Mouse (Mus musculus): Measurements from ENCODE around the gene Fam155a. TPM values are rescaled to one million over a fixed set of nuclear protein-coding genes. Genes with fewer than 3 reads are reported as not detected.

The Fam155a gene
- total and polyA plus RNA-seq, 3 experiments: not detected

DNA sequence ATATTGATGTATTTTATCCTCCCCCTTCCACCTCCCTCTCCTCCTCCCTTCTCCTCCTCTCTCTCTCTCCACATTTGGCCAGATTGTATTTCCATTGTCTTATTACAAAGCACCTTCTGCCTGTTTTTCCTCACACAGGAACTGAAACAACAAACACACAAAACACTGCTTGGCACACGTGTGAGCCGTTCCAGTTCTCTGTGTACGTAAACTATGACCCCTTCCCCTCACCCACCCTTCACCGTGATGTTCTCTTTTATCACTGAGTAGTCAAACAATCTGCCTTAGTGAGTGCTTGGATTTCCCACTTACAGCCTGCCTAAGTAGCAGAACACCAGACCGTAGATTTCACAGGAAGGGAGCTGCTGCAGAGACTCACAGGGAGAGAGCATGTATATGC is 530.0 kb downstream of the Fam155a start:
- Histone ChIP-seq H3K4me3 (replicated peaks in 1 of 3; ENCODE audit: low read depth in 2 of 3, low read length in 2 of 3, poor library complexity in 1 of 3) (no peak overlapping the region), H3K27me3 (replicated peaks) (no peaks in the 10 kb centered on the region), H3K9ac (ENCODE audit: insufficient read depth, low read depth) (no peak overlapping the region), H3K4me1 (ENCODE audit: control insufficient read depth in 1 of 2, insufficient read depth in 2 of 2) (no peaks in the 10 kb centered on the region), H3K79me2 (replicated peaks; ENCODE audit: control insufficient read depth, extremely low read depth, insufficient read depth, poor library complexity, severe bottlenecking) (no peaks in the 10 kb centered on the region), H3K36me3 (replicated peaks in 1 of 2; ENCODE audit: control insufficient read depth in 1 of 2, insufficient read depth in 1 of 2, low read length in 1 of 2) (no peaks in the 10 kb centered on the region), H3K27ac (ENCODE audit: insufficient read depth, low read depth) (no peak overlapping the region), H3K9me3 (replicated peaks; ENCODE audit: low read length) (peaks cover 75% of the 10 kb centered on the region), H3K4me2 (ENCODE audit: insufficient read depth, low read depth, poor library complexity, severe bottlenecking) (no peak overlapping the region)
- TF ChIP-seq POLR2AphosphoS2 (IDR thresholded peaks at IDR 0.05; ENCODE audit: low read depth, low read length) (no peak), NELFE (IDR thresholded peaks at IDR 0.05; ENCODE audit: low read depth, low read length) (no peak), MAZ (IDR thresholded peaks at IDR 0.05; ENCODE audit: low read depth, low read length) (no peak), ELF1 (IDR thresholded peaks at IDR 0.05; ENCODE audit: low read depth, low read length) (no peak), BHLHE40 (IDR thresholded peaks at IDR 0.05; ENCODE audit: low read depth, low read length) (no peak), PAX5 (IDR thresholded peaks at IDR 0.05; ENCODE audit: low read length) (no peak), USF2 (conservative IDR thresholded peaks at IDR 0.05; ENCODE audit: low read depth, low read length) (no peak), MAX (IDR thresholded peaks at IDR 0.05; ENCODE audit: low read length) (no peak), JUND (conservative IDR thresholded peaks at IDR 0.05; ENCODE audit: low read depth, low read length) (no peak), RAD21 (IDR thresholded peaks at IDR 0.05; ENCODE audit: low read depth, low read length) (no peak), USF1 (IDR thresholded peaks at IDR 0.05; ENCODE audit: low read depth, low read length) (no peak), UBTF (IDR thresholded peaks at IDR 0.05; ENCODE audit: low read depth, low read length) (no peak)
- no peak for DNase-seq (ENCODE audit: extremely low read depth)
- dilution Hi-C loops (cut with MboI; ENCODE audit: extremely low pct_ligation_motif_present, extremely low pct_unique_long_range_greater_than_20kb, low sequenced_read_pairs): no loop called here
- in situ Hi-C loops (cut with MboI; ENCODE audit: low pct_ligation_motif_present, low pct_unique_long_range_greater_than_20kb, low sequenced_read_pairs): loop anchor here (25.0 kb wide), 1 partner anchor 696 kb away; no protein-coding TSS in a partner anchor

DNA sequence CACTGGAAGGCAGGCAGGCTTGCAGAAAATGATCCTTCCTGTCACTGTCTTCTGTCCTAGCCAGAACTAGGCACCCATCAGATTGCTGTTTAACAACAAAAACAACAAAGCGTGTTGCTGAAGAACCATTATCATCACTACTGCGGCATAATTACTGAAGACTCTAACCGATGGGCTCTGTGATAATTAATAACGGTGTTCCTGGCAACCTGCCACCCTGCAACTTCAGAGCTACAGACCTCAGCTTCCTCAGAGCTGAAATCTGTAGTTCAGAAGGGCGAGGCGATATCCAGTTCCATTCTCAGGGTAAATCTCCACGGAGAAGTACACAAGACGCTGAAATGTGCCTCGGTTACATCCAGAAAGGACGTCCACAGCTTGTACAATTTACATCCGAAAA is 531.2 kb downstream of the Fam155a start:
- no peaks in the 10 kb centered on the region for H3K27me3 ChIP-seq (replicated peaks)
- no peaks in the 10 kb centered on the region for H3K79me2 ChIP-seq (replicated peaks; ENCODE audit: control insufficient read depth, extremely low read depth, insufficient read depth, poor library complexity, severe bottlenecking)
- H3K4me3 ChIP-seq (replicated peaks in 1 of 3; ENCODE audit: low read depth in 2 of 3, low read length in 2 of 3, poor library complexity in 1 of 3): no peak overlapping the region
- no peak overlapping the region for H3K4me2 ChIP-seq (ENCODE audit: insufficient read depth, low read depth, poor library complexity, severe bottlenecking)
- no peak overlapping the region for H3K9ac ChIP-seq (ENCODE audit: insufficient read depth, low read depth)
- no peak overlapping the region for H3K27ac ChIP-seq (ENCODE audit: insufficient read depth, low read depth)
- H3K4me1 ChIP-seq (ENCODE audit: control insufficient read depth in 1 of 2, insufficient read depth in 2 of 2): no peaks in the 10 kb centered on the region
- no peak for DNase-seq (ENCODE audit: extremely low read depth)
- H3K9me3 ChIP-seq (replicated peaks; ENCODE audit: low read length): peaks cover 75% of the 10 kb centered on the region
- dilution Hi-C loops (cut with MboI; ENCODE audit: extremely low pct_ligation_motif_present, extremely low pct_unique_long_range_greater_than_20kb, low sequenced_read_pairs): no loop called here
- TF ChIP-seq JUND (conservative IDR thresholded peaks at IDR 0.05; ENCODE audit: low read depth, low read length): no peak
- no peak for TF ChIP-seq RCOR1 (conservative IDR thresholded peaks at IDR 0.05; ENCODE audit: low read depth, low read length)
- TF ChIP-seq CHD1 (IDR thresholded peaks at IDR 0.05; ENCODE audit: low read depth, low read length): no peak
- TF ChIP-seq MAZ (IDR thresholded peaks at IDR 0.05; ENCODE audit: low read depth, low read length): no peak
- no peak for TF ChIP-seq ETS1 (conservative IDR thresholded peaks at IDR 0.05; ENCODE audit: low read depth, low read length)
- no peak for TF ChIP-seq TCF12 (IDR thresholded peaks at IDR 0.05; ENCODE audit: low read depth, low read length)
- TF ChIP-seq GABPA (IDR thresholded peaks at IDR 0.05; ENCODE audit: insufficient replicate concordance, low read depth, low read length): no peak
- TF ChIP-seq MAX (IDR thresholded peaks at IDR 0.05; ENCODE audit: low read length): no peak
- TF ChIP-seq POLR2A (IDR thresholded peaks at IDR 0.05; ENCODE audit: low read depth, low read length): no peak
- TF ChIP-seq SMC3 (IDR thresholded peaks at IDR 0.05; ENCODE audit: low read depth, low read length): no peak
- no peak for TF ChIP-seq ZNF384 (IDR thresholded peaks at IDR 0.05; ENCODE audit: low read depth, low read length)
- TF ChIP-seq RAD21 (IDR thresholded peaks at IDR 0.05; ENCODE audit: low read depth, low read length): no peak
- TF ChIP-seq IRF4 (IDR thresholded peaks at IDR 0.05; ENCODE audit: low read depth, low read length): no peak
- TF ChIP-seq USF2 (conservative IDR thresholded peaks at IDR 0.05; ENCODE audit: low read depth, low read length): no peak
- TF ChIP-seq MEF2A (IDR thresholded peaks at IDR 0.05; ENCODE audit: borderline replicate concordance, low read depth, low read length): no peak
- TF ChIP-seq MYC (IDR thresholded peaks at IDR 0.05; ENCODE audit: low read depth, low read length): no peak
- no peak for TF ChIP-seq JUN (IDR thresholded peaks at IDR 0.05; ENCODE audit: insufficient read depth, low read depth, low read length)
- no peak for TF ChIP-seq NRF1 (IDR thresholded peaks at IDR 0.05; ENCODE audit: low read depth, low read length)
- TF ChIP-seq EP300 (IDR thresholded peaks at IDR 0.05; ENCODE audit: low read length): no peak
- in situ Hi-C loops (cut with MboI; ENCODE audit: low pct_ligation_motif_present, low pct_unique_long_range_greater_than_20kb, low sequenced_read_pairs): loop anchor here (25.0 kb wide), 1 partner anchor 698 kb away; no protein-coding TSS in a partner anchor
- no peaks in the 10 kb centered on the region for H3K36me3 ChIP-seq (replicated peaks in 1 of 2; ENCODE audit: control insufficient read depth in 1 of 2, insufficient read depth in 1 of 2, low read length in 1 of 2)
